ENCODE assay signal across 9 mouse cellular contexts in genomic region chr5:30210758-30211157, GRCm38 (mm10). TPM values are rescaled to one million over a fixed set of nuclear protein-coding genes. Genes with fewer than 3 reads are reported as not detected.
"Had no signal": no experiment of that assay in that cellular context is flagged by ENCODE, and none has a peak within 500 bp of the region (broad histone marks: within the 10 kb centered on the region; RNA-seq: fewer than 3 reads in every experiment).

No protein-coding gene starts in this region.

RNA-seq across cellular contexts. Expression of gene Adgrf3, which starts 5.2 kb away (rescaled TPM):
- total RNA-seq: megakaryocyte, adult 5-6 weeks; megakaryocyte-erythroid progenitor cell, adult 5-6 weeks had no signal
- polyA plus RNA-seq: midbrain, embryonic 12.5 days; midbrain, embryonic 14.5 days; midbrain, embryonic 16.5 days; neural tube, embryonic 11.5 days; neural tube, embryonic 13.5 days; neural tube, embryonic 15.5 days; urinary bladder, adult 2 months had no signal
